Mouse (Mus musculus) CH12F3 (cell line): ENCODE data around the gene Commd7.
"Not testable (repeated sequence)": the region's sequence is repeated elsewhere in the genome, so short reads cannot be mapped to it uniquely, and the experiment has no call there.

Experiments
- in situ Hi-C: fragments of 300-500 bp; cut with MboI; formaldehyde crosslinking; loops from 2 replicates; pipeline ENCODE4 v1.14.3; 2020; ENCODE audit warnings: low sequenced_read_pairs

The Commd7 gene

GRCm38 (mm10) chr2:153631976-153632870 is at the start of gene Commd7:
Gene Commd7 (minus strand): TSS chr2:153632781.
- in situ Hi-C loops, result no loop called here

GRCm38 (mm10) chr2:153679959-153680358 is 47.4 kb upstream of the Commd7 start:
- in situ Hi-C loops, result no loop called here

- in situ Hi-C loops, result no loop called here
Observed at GRCm38 (mm10) chr2:153677550-153677949, 45.0 kb upstream of the Commd7 start.

- in situ Hi-C loops, result no loop called here
Observed at GRCm38 (mm10) chr2:153676944-153677343, 44.4 kb upstream of the Commd7 start.

GRCm38 (mm10) chr2:153675364-153675763 is 42.8 kb upstream of the Commd7 start:
- in situ Hi-C loops, result not testable (repeated sequence)

- in situ Hi-C loops, result no loop called here
Observed at GRCm38 (mm10) chr2:153672619-153673018, 40.0 kb upstream of the Commd7 start.

- in situ Hi-C loops, result no loop called here
Observed at GRCm38 (mm10) chr2:153670111-153670510, 37.5 kb upstream of the Commd7 start.

GRCm38 (mm10) chr2:153668754-153669376 is 36.3 kb upstream of the Commd7 start:
- in situ Hi-C loops, result no loop called here

GRCm38 (mm10) chr2:153665401-153665800 is 32.8 kb upstream of the Commd7 start:
- in situ Hi-C loops, result no loop called here

- in situ Hi-C loops, result no loop called here
Observed at GRCm38 (mm10) chr2:153660616-153661015, 28.0 kb upstream of the Commd7 start.

- in situ Hi-C loops, result not testable (repeated sequence)
Observed at GRCm38 (mm10) chr2:153657659-153658058, 25.1 kb upstream of the Commd7 start.

- in situ Hi-C loops, result no loop called here
Observed at GRCm38 (mm10) chr2:153651681-153652080, 19.1 kb upstream of the Commd7 start.

- in situ Hi-C loops, result no loop called here
Observed at GRCm38 (mm10) chr2:153650014-153650687, 17.6 kb upstream of the Commd7 start.

GRCm38 (mm10) chr2:153649298-153650013 is 16.9 kb upstream of the Commd7 start, which contains the start of gene Dnmt3b:
Gene Dnmt3b (plus strand): TSS chr2:153649450.
- in situ Hi-C loops, result no loop called here

GRCm38 (mm10) chr2:153648773-153649297 is 16.3 kb upstream of the Commd7 start:
- in situ Hi-C loops, result no loop called here

- in situ Hi-C loops, result no loop called here
Observed at GRCm38 (mm10) chr2:153642999-153643398, 10.4 kb upstream of the Commd7 start.

- in situ Hi-C loops, result no loop called here
Observed at GRCm38 (mm10) chr2:153642496-153642895, 9.9 kb upstream of the Commd7 start.

- in situ Hi-C loops, result no loop called here
Observed at GRCm38 (mm10) chr2:153638977-153639680, 6.5 kb upstream of the Commd7 start.

GRCm38 (mm10) chr2:153633259-153633658 is 678 bp upstream of the Commd7 start:
- in situ Hi-C loops, result no loop called here

- in situ Hi-C loops, result no loop called here
Observed at GRCm38 (mm10) chr2:153632871-153633226, 268 bp upstream of the Commd7 start.
